Mouse (Mus musculus): Measurements from ENCODE around the gene Ubl4a.

DNA sequence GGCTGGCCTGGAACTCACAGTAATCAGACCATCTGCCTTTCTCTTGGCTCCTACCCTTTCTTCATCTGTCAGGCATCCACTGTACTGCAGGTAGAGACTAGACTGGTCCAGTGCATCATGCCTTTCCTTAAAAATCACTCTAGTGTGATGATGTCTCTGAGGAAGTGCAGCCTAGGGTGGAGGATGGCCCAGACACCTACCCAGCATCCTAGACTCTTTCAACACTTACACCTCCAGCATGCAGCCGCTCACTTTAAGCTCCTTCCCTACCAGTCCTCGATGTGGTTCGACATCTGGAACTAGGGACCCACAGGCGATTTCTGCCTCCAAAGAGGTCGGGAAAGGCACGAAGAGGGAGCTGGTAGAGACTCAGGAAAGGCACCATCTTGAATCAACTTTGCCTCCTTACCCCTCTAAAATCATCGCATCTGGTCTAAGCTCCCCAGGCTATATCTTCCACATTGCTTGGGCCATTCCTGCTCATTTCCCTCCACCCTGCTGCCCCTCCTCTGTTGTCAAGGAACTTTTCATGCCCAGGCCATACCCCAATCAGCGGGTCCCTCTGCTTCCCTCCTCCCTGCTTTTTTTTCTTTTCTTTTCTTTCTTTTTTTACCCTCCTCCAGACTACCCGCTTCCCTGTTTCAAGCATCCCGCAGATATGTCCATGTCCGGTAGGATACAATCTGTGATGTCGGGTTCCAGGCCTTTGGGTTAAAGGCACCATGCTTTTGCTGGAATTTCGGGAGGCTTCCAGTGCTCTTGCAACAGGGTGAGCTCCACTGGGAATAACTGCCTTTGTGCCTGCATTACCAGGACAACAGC is 20.2 kb downstream of the Ubl4a start:
- TF ChIP-seq CTCF (IDR thresholded peaks at IDR 0.05; ENCODE audit: low read depth), result no peak
- TF ChIP-seq EP300 (IDR thresholded peaks at IDR 0.05; ENCODE audit: low read depth), result no peak
